Mouse (Mus musculus) thymus, adult 2 months (tissue): ENCODE results near the gene Mia.

Experiments used
- CTCF ChIP-seq: fragments of 200-500 bp; IDR thresholded peaks from 2 replicates; pipeline ENCODE4 v1.5.1; 2012; ENCODE audit warnings: mild to moderate bottlenecking, control low read depth, low read length, moderate library complexity, borderline replicate concordance; ENCODE audit not compliant: control insufficient read depth, poor library complexity, insufficient read depth; ENCODE audit errors: extremely low read depth
- POLR2A ChIP-seq: fragments of 200-500 bp; IDR thresholded peaks from 2 replicates; pipeline ENCODE4 v1.6.1; 2012; ENCODE audit warnings: mild to moderate bottlenecking, low read length, control low read depth, moderate library complexity; ENCODE audit not compliant: control insufficient read depth, poor library complexity, insufficient read depth; ENCODE audit errors: extremely low read depth

- TF ChIP-seq POLR2A (no peak), CTCF (no peak)
Measured at GRCm38 (mm10) chr7:27212626-27213025, 31.7 kb upstream of the Mia start.
